Mouse (Mus musculus) ES-Bruce4 (cell line): ENCODE data around the gene Rims4. TPM values are rescaled to one million over a fixed set of nuclear protein-coding genes. Genes with fewer than 3 reads are reported as not detected.

Experiments used
- H3K27ac ChIP-seq: 2 replicates; pipeline ENCODE4 v1.5.1; 2012; ENCODE audit warnings: low read length, inconsistent platforms; ENCODE audit not compliant: insufficient read depth
- H3K27me3 ChIP-seq: 2 replicates; pipeline ENCODE4 v1.6.1; 2012; ENCODE audit warnings: mild to moderate bottlenecking, low read length, inconsistent platforms; ENCODE audit not compliant: control insufficient read depth, poor library complexity, insufficient read depth, severe bottlenecking
- H3K36me3 ChIP-seq: 2 replicates; pipeline ENCODE4 v1.6.1; 2012; ENCODE audit warnings: inconsistent platforms, mild to moderate bottlenecking, low read length, moderate library complexity; ENCODE audit not compliant: control insufficient read depth, poor library complexity, insufficient read depth, severe bottlenecking
- H3K4me1 ChIP-seq: one replicate; pipeline ENCODE4 v1.8.1; 2011; ENCODE audit warnings: low read length; ENCODE audit not compliant: control insufficient read depth, insufficient read depth
- H3K4me3 ChIP-seq: 2 replicates; pipeline ENCODE4 v1.5.1; 2011; ENCODE audit warnings: low read depth, mild to moderate bottlenecking, low read length
- H3K9ac ChIP-seq: 2 replicates; pipeline ENCODE4 v1.6.1; 2012; ENCODE audit warnings: low read depth, mild to moderate bottlenecking, inconsistent platforms; ENCODE audit not compliant: poor library complexity, severe bottlenecking
- H3K9me3 ChIP-seq: replicated peaks from 2 replicates; pipeline ENCODE4 v1.6.1; 2012; ENCODE audit warnings: mild to moderate bottlenecking, low read length, inconsistent platforms; ENCODE audit not compliant: control insufficient read depth, poor library complexity, insufficient read depth, severe bottlenecking
- CTCF ChIP-seq: IDR thresholded peaks from one replicate; pipeline ENCODE4 v1.8.1; 2011; ENCODE audit warnings: low read depth, low read length
- EP300 ChIP-seq: IDR thresholded peaks from 2 replicates; pipeline ENCODE4 v1.6.1; 2011; ENCODE audit warnings: low read depth, low read length; ENCODE audit not compliant: insufficient read depth
- POLR2A ChIP-seq: IDR thresholded peaks from one replicate; pipeline ENCODE4 v1.8.1; 2011; ENCODE audit warnings: low read length; ENCODE audit not compliant: insufficient read depth
- polyA plus RNA-seq: library from polyadenylated mRNA; stranded (reverse); fragments of >200 nt; gene quantifications from 2 replicates; pipeline ENCODE4 v1.2.4, GENCODE M21; 2011; ENCODE audit warnings: low read depth; ENCODE audit not compliant: missing spikeins, insufficient read depth, insufficient read length

The Rims4 gene
- polyA plus RNA-seq, 1 experiment: 0.88 TPM

DNA sequence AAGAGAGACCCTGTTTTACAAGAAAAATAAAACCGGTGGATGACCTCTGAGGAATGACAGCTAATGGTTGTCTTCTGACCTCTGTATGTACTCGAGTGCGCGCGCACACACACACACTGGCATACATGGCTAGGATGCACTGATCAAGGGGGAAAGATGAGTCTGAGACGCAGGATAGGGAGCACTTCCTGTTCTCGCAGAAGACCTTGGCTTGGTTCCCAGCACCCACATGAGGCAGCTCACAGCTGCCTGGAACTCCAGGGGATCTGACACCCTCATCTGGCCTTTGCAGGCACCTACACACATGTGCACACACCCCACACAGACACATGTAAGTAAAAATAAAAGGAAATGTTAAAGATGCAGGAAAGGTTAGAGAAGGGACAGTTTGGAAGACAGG lies 21.5 kb downstream of the Rims4 start:
- H3K4me3 ChIP-seq: no peak overlapping the region
- H3K9me3 ChIP-seq: no peaks in the 10 kb centered on the region
- no peak overlapping the region for H3K9ac ChIP-seq
- no peaks in the 10 kb centered on the region for H3K4me1 ChIP-seq
- H3K36me3 ChIP-seq: no peaks in the 10 kb centered on the region
- no peaks in the 10 kb centered on the region for H3K27me3 ChIP-seq
- no peak overlapping the region for H3K27ac ChIP-seq
- TF ChIP-seq POLR2A (no peak), EP300 (no peak), CTCF (no peak)

DNA sequence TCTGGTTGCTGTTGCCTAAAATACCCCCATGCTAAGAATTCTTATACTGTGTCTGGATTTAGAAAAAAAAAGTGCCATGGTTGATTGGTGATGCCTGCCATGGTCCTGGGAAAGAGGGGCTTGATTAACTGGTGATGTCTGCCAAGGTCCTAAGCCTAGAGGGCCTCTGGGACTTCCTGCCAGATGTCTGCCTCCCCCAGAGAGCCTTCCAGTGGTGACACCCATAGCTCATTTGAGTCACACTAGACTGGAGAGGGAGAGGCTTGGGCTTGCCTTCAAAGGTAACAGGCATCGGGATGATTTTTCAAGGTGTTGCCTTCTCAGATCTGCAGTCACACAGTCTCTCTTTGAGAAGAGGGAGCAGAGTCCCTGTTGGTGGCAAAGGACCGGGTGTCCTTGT lies 23.3 kb downstream of the Rims4 start:
- Histone ChIP-seq H3K4me1 (no peaks in the 10 kb centered on the region), H3K27ac (no peak overlapping the region), H3K27me3 (no peaks in the 10 kb centered on the region), H3K4me3 (no peak overlapping the region), H3K9ac (no peak overlapping the region), H3K36me3 (no peaks in the 10 kb centered on the region), H3K9me3 (no peaks in the 10 kb centered on the region)
- TF ChIP-seq POLR2A (no peak), CTCF (no peak)

DNA sequence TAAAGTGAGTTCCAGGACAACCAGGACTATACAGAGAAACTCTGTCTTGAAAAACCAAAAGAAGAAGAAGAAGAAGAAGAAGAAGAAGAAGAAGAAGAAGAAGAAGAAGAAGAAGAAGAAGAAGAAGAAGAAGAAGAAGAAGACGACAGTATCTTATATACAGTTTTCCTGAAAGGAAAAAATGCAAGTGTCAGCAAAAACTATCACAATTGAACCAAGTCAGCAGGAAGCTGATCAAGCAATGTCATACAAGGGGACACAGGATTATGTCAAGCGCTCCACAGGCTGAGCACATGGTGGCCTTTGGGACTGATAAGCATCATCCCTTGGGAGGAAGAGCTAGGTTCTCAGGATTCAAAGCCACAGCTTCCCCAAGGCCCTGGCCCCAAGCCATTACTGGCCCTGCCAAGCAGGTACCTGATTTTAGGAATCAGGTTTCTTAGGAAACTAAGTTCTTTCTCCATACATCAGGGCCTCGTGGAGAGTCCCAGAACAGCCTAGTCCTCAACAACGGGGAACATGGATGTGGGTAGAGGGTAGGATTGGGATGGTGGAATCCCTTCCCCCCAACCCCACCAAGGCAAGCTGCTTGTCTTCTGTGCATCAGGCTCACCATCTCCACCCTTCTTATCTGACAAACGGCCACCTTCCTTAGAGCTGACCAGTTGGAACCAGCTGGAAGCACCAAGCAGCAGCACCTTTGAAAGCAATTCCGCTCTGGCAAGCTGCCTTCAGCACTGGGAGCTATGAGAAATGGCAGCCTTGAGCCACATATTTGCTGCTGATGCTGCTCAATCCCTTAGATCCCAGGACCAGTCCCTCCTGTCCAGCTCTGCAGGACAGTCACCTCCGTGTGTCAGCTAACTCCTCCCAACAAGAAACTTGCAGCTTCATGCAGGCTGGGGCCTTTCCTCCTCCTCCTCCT lies 24.8 kb downstream of the Rims4 start:
- no peak overlapping the region for H3K4me3 ChIP-seq
- no peak overlapping the region for H3K9ac ChIP-seq
- no peaks in the 10 kb centered on the region for H3K9me3 ChIP-seq
- H3K4me1 ChIP-seq: no peaks in the 10 kb centered on the region
- H3K27ac ChIP-seq: peak overlapping the region; percentile 40
- no peaks in the 10 kb centered on the region for H3K36me3 ChIP-seq
- no peaks in the 10 kb centered on the region for H3K27me3 ChIP-seq
- TF ChIP-seq CTCF (no peak), POLR2A (no peak), EP300 (no peak)

DNA sequence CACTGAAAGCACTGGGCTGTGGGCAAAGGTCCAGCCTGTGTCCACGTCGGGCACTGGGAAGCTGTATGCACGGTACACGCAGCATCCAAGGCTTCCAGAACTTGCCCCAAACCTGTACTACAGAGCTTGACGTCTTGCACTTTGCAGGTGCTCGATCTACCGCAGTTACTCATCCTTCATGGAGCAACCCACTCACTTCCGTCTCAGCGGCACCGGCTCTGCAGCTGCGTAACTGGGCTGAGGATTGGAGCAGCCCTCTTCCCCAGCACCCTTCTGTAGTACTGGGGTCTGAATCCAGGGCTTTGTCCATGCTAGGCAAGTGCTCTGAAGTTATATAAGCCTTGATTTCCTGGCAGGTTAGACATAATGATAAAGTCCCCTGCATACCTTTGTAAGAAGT lies 27.2 kb downstream of the Rims4 start:
- H3K4me3 ChIP-seq: no peak overlapping the region
- TF ChIP-seq POLR2A (no peak), CTCF (no peak), EP300 (no peak)
- H3K27me3 ChIP-seq: no peaks in the 10 kb centered on the region
- H3K9ac ChIP-seq: no peak overlapping the region
- no peaks in the 10 kb centered on the region for H3K4me1 ChIP-seq
- no peaks in the 10 kb centered on the region for H3K36me3 ChIP-seq
- H3K9me3 ChIP-seq: no peaks in the 10 kb centered on the region
- H3K27ac ChIP-seq: no peak overlapping the region

DNA sequence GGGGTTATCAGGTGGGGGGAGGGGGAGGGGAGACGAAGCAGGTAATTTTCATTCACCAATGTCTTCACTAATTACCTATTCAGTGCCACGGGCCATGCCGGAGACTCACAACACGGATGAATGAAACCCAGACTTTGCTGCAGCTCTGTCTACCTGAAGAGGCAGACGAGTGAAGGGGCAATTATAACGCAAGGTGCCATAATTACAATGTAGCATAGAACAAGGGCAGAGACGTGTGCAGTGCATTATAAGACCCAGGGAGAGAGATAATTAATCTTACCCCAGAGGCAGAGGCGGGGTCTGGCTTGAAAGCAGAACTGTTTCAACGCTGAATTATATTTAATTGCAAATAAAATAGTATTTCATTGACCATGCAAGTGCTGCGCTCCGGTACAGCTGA lies 27.9 kb downstream of the Rims4 start:
- H3K4me1 ChIP-seq: no peaks in the 10 kb centered on the region
- H3K36me3 ChIP-seq: no peaks in the 10 kb centered on the region
- H3K27me3 ChIP-seq: no peaks in the 10 kb centered on the region
- no peak overlapping the region for H3K4me3 ChIP-seq
- TF ChIP-seq EP300: no peak
- no peak for TF ChIP-seq CTCF
- no peak for TF ChIP-seq POLR2A
- no peak overlapping the region for H3K9ac ChIP-seq
- no peaks in the 10 kb centered on the region for H3K9me3 ChIP-seq
- no peak overlapping the region for H3K27ac ChIP-seq

DNA sequence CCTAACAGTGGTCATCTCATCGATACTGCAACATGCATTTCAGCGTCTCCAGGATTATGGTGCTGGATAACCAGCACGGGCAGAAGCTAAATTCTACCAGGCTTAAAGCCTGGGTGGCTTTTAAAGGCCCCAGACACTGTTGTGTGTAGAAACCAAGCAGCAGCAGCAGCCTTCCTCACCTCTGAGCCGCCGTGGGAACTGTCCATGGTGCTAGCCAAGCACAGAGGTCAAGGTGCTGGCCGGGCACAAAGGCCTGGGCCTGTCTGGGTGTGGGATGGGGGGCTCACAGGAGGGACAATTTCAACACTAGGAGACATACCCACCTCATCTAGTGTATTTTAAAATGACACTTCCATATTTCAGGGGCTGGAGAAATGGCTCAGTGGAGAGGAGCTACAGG lies 29.1 kb downstream of the Rims4 start:
- H3K4me3 ChIP-seq: no peak overlapping the region
- TF ChIP-seq EP300 (no peak), POLR2A (no peak), CTCF (no peak)
- no peaks in the 10 kb centered on the region for H3K36me3 ChIP-seq
- H3K9ac ChIP-seq: no peak overlapping the region
- no peaks in the 10 kb centered on the region for H3K4me1 ChIP-seq
- H3K27me3 ChIP-seq: no peaks in the 10 kb centered on the region
- H3K27ac ChIP-seq: no peak overlapping the region
- no peaks in the 10 kb centered on the region for H3K9me3 ChIP-seq
